Mouse (Mus musculus) forebrain, embryonic 14.5 days (tissue): ENCODE data around the gene Umad1. TPM values are rescaled to one million over a fixed set of nuclear protein-coding genes. Genes with fewer than 3 reads are reported as not detected.

Source experiments
- ATAC-seq: fragments of 200-750 bp; cut with Nextera tagmentation; 2 replicates; pipeline ENCODE4 v1.8.0; 2017; ENCODE audit warnings: mild to moderate bottlenecking, moderate library complexity
- DNase-seq: peaks from one replicate; pipeline ENCODE4 v3.0.0-alpha.2; 2015; ENCODE audit warnings: low spot score
- H3K27ac ChIP-seq: fragments of 300-500 bp; sonication (generic); 2 replicates; pipeline ENCODE4 v1.5.1; 2014; ENCODE audit warnings: low read depth, mild to moderate bottlenecking, control low read depth, low read length, moderate library complexity
- H3K27me3 ChIP-seq: fragments of 300-500 bp; sonication (generic); replicated peaks from 2 replicates; pipeline ENCODE4 v1.6.1; 2014; ENCODE audit warnings: low read length, control low read depth, mixed read lengths; ENCODE audit not compliant: control insufficient read depth, insufficient read depth
- H3K36me3 ChIP-seq: fragments of 300-500 bp; sonication (generic); 2 replicates; pipeline ENCODE4 v1.6.1; 2014; ENCODE audit warnings: low read length, control low read depth; ENCODE audit not compliant: control insufficient read depth, insufficient read depth
- H3K4me1 ChIP-seq: fragments of 300-500 bp; sonication (generic); 2 replicates; pipeline ENCODE4 v1.6.1; 2014; ENCODE audit warnings: antibody characterized with exemption, low read length, control low read depth; ENCODE audit not compliant: control insufficient read depth, insufficient read depth
- H3K4me2 ChIP-seq: fragments of 300-500 bp; sonication (generic); 2 replicates; pipeline ENCODE4 v1.6.1; 2014; ENCODE audit warnings: mild to moderate bottlenecking, control low read depth, low read length
- H3K4me3 ChIP-seq: fragments of 300-500 bp; sonication (generic); 2 replicates; pipeline ENCODE4 v1.5.1; 2014; ENCODE audit warnings: low read depth, low read length, control low read depth
- H3K9ac ChIP-seq: fragments of 300-500 bp; sonication (generic); 2 replicates; pipeline ENCODE4 v1.6.1; 2014; ENCODE audit warnings: mild to moderate bottlenecking, low read length, control low read depth, moderate library complexity
- H3K9me3 ChIP-seq: fragments of 300-500 bp; sonication (generic); replicated peaks from 2 replicates; pipeline ENCODE4 v1.6.1; 2016; ENCODE audit warnings: low read length, control low read depth, mixed read lengths; ENCODE audit not compliant: control insufficient read depth
- WGBS: fragments of 180-500 bp; shearing (Covaris S2); extraction: QIAGEN DNeasy Blood & Tissue Kit; methylation state at CpG from one replicate; pipeline ENCODE4 v1.1.7; 2014; 5-methylcytosine and 5-hydroxymethylcytosine counted together
- polyA plus RNA-seq: library from polyadenylated mRNA; unstranded; fragments of >200 nt; fragmentation: Nextera tagmentation; extraction: Ambion mirVana; gene quantifications from 2 replicates; pipeline ENCODE4 v1.2.1, GENCODE M21; 2014

Umad1 gene
- polyA plus RNA-seq, 1 experiment from 2014 or later: 40.6 TPM

GRCm38 (mm10) chr6:8503953-8504352, 244.9 kb downstream of the Umad1 start:
- Histone ChIP-seq H3K27me3 (no peaks in the 10 kb centered on the region), H3K4me2 (no peak overlapping the region), H3K9me3 (no peaks in the 10 kb centered on the region), H3K27ac (no peak overlapping the region), H3K4me1 (no peaks in the 10 kb centered on the region), H3K9ac (no peak overlapping the region), H3K36me3 (no peaks in the 10 kb centered on the region), H3K4me3 (no peak overlapping the region)
- WGBS: 26% methylated on average over 3 of the region's 3 CpGs
- ATAC-seq (no peak), DNase-seq (no peak)

DNA sequence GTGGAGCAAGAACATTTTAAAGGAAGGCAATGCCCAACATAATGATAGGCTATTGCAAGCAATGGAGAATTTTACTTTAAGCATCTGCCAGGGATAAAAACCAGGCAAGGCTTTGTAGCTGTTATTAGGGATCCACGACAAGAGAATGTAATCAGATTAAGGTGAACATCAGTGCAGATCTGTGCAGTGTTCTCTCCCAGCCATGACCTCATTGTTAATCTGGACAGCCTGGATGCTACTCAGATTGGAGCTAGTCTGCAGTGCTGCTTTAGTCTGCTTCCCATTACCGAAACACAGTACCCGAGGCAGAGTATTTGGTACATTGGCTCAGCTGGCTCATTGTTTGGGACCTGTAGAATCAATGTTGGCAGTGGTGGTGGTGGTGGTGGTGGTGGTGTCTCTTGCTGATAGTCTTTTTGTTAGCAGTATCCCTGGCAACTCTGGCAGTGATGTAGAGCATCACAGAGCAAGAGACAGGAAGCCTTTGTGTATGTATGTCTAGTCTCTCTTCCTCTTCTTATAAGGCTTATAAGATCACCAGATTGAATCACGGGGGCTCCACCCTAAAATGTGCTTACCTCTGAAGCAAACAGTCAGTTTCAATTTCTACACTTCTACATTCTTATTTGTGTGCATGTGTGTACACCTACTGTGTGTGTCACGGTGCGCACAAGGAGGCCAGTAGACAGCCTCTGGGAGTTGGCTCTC, 245.6 kb downstream of the Umad1 start:
- DNase-seq: no peak
- H3K9ac ChIP-seq: no peak overlapping the region
- H3K4me1 ChIP-seq: no peaks in the 10 kb centered on the region
- ATAC-seq: no peak
- no peaks in the 10 kb centered on the region for H3K27me3 ChIP-seq
- no peak overlapping the region for H3K27ac ChIP-seq
- H3K4me3 ChIP-seq: no peak overlapping the region
- H3K4me2 ChIP-seq: no peak overlapping the region
- no peaks in the 10 kb centered on the region for H3K36me3 ChIP-seq
- H3K9me3 ChIP-seq: no peaks in the 10 kb centered on the region
- WGBS: 84% methylated on average over 6 of the region's 6 CpGs

GRCm38 (mm10) chr6:8506631-8507030, 247.5 kb downstream of the Umad1 start:
- Histone ChIP-seq H3K27ac (no peak overlapping the region), H3K4me2 (no peak overlapping the region), H3K36me3 (no peaks in the 10 kb centered on the region), H3K4me1 (peaks cover 5% of the 10 kb centered on the region), H3K9ac (no peak overlapping the region), H3K27me3 (no peaks in the 10 kb centered on the region), H3K9me3 (no peaks in the 10 kb centered on the region), H3K4me3 (no peak overlapping the region)
- no peak for ATAC-seq
- no peak for DNase-seq

Other genes with a start within 250 kb of the Umad1 start
- 0.15 and 0.42 TPM in 2 replicates for gene Col28a1, start 66.7 kb upstream of the Umad1 start, polyA plus RNA-seq
- gene Mios, start 50.1 kb upstream of the Umad1 start, polyA plus RNA-seq: 23.3 and 26.3 TPM in 2 replicates
- 118 and 131 TPM in 2 replicates for gene Rpa3, start 115 bp upstream of the Umad1 start, polyA plus RNA-seq
- 14.1 and 14.3 TPM in 2 replicates for gene Gm45062, start 162 bp downstream of the Umad1 start, polyA plus RNA-seq